Mouse (Mus musculus) liver, adult 2 months (tissue): Measurements from ENCODE around the gene Slc25a35. TPM values are rescaled to one million over a fixed set of nuclear protein-coding genes. Genes with fewer than 3 reads are reported as not detected.
"Not testable (repeated sequence)": the region's sequence is repeated elsewhere in the genome, so short reads cannot be mapped to it uniquely, and the experiment has no call there.

Source experiments
- DNase-seq: peaks from one replicate; pipeline ENCODE4 v3.0.0-alpha.2; 2011; ENCODE audit warnings: low read depth, low spot score; ENCODE audit errors: extremely low read depth
- H3K27ac ChIP-seq: fragments of 200-500 bp; replicated peaks from 2 replicates; pipeline ENCODE4 v1.5.1; 2012; ENCODE audit warnings: low read depth, mild to moderate bottlenecking, control low read depth, inconsistent platforms, low read length; ENCODE audit not compliant: insufficient read depth
- H3K27me3 ChIP-seq: fragments of 200-500 bp; 2 replicates; pipeline ENCODE4 v1.6.1; 2012; ENCODE audit warnings: mild to moderate bottlenecking, moderate library complexity, low read length, inconsistent platforms; ENCODE audit not compliant: control insufficient read depth, insufficient read depth
- H3K36me3 ChIP-seq: fragments of 200-500 bp; 2 replicates; pipeline ENCODE4 v1.6.1; 2012; ENCODE audit warnings: low read length, inconsistent platforms; ENCODE audit not compliant: control insufficient read depth, insufficient read depth
- H3K4me1 ChIP-seq: fragments of 200-500 bp; 2 replicates; pipeline ENCODE4 v1.6.1; 2011; ENCODE audit warnings: low read length; ENCODE audit not compliant: control insufficient read depth, insufficient read depth
- H3K4me3 ChIP-seq: fragments of 200-500 bp; 2 replicates; pipeline ENCODE4 v1.5.1; 2011; ENCODE audit warnings: low read depth, mild to moderate bottlenecking, control low read depth, low read length, moderate library complexity; ENCODE audit not compliant: insufficient read depth
- H3K79me2 ChIP-seq: fragments of 200-500 bp; 2 replicates; pipeline ENCODE4 v1.6.1; 2012; ENCODE audit warnings: inconsistent platforms, mild to moderate bottlenecking, low read length, moderate library complexity; ENCODE audit not compliant: control insufficient read depth, insufficient read depth
- H3K9ac ChIP-seq: fragments of 200-500 bp; 2 replicates; pipeline ENCODE4 v1.6.1; 2012; ENCODE audit warnings: low read depth, mild to moderate bottlenecking, control low read depth, inconsistent platforms, low read length
- CTCF ChIP-seq: fragments of 200-500 bp; IDR thresholded peaks from 2 replicates; pipeline ENCODE4 v1.5.1; 2011; ENCODE audit warnings: low read depth, low read length, control low read depth
- POLR2A ChIP-seq: fragments of 200-500 bp; IDR thresholded peaks from 2 replicates; pipeline ENCODE4 v1.6.1; 2011; ENCODE audit warnings: low read length, control low read depth; ENCODE audit not compliant: insufficient read depth; ENCODE audit errors: extremely low read depth
- WGBS: fragments of 180-500 bp; shearing (Covaris S2); methylation state at CpG from one replicate; pipeline ENCODE4 v1.1.7; 2018; 5-methylcytosine and 5-hydroxymethylcytosine counted together
- polyA plus RNA-seq: library from polyadenylated mRNA; depleted of rRNA; stranded (reverse); fragments of >200 nt; gene quantifications from 2 replicates; pipeline ENCODE4 v1.2.3, GENCODE M21; 2012
- total RNA-seq: library from RNA; depleted of rRNA; stranded (reverse); fragments of >200 nt; gene quantifications from 2 replicates; pipeline ENCODE4 v1.2.3, GENCODE M21; 2014

Gene Slc25a35
- total and polyA plus RNA-seq, 2 experiments, result 0.28 to 2.5 TPM

- Histone ChIP-seq H3K36me3 (no peaks in the 10 kb centered on the region), H3K27me3 (peaks cover 2% of the 10 kb centered on the region; the same call in 1 of the 2 replicates)
- 55% methylated on average over 3 of the region's 3 CpGs for WGBS
Observed at GRCm38 (mm10) chr11:68956107-68956506, 11.8 kb upstream of the Slc25a35 start.

DNA sequence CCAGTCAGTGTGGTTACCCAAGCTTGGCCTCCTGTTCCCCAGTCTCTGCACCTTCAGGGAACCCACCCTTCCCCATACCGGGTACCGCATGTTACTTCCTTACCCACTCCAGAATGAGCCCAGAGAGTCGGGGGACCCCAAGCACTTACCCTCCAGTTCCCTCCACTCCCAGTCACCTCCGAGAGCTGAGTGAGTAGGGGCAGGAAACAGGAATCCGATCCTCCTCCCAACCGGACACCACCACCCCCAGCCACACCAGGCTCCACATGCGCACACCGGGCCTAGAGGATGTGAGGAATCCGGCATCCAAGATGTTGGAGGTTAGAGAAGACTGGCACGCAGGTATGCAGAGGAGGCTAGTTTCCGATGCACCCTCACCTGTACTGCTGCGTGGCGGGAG is 11.2 kb upstream of the Slc25a35 start:
- Histone ChIP-seq H3K36me3 (no peaks in the 10 kb centered on the region), H3K4me3 (peak overlapping the region; percentile 69), H3K27me3 (no peaks in the 10 kb centered on the region; the same call in 1 of the 2 replicates), H3K4me1 (no peaks in the 10 kb centered on the region), H3K79me2 (no peaks in the 10 kb centered on the region), H3K27ac (peak overlapping the region; percentile 68), H3K9ac (peak overlapping the region; percentile 45)
- TF ChIP-seq CTCF (no peak), POLR2A (no peak)
- DNase-seq, result no peak
- WGBS, result 44% methylated on average over 13 of the region's 13 CpGs

More at GRCm38 (mm10) chr11:68956107-68956506, 11.8 kb upstream of the Slc25a35 start:
- no peak for DNase-seq
- Histone ChIP-seq H3K27ac (peak overlapping the region; percentile 68), H3K4me3 (peak overlapping the region; percentile 69; the same call in 1 of the 2 replicates), H3K9ac (peak overlapping the region; percentile 48), H3K4me1 (no peaks in the 10 kb centered on the region), H3K79me2 (no peaks in the 10 kb centered on the region)
- no peak for TF ChIP-seq POLR2A

GRCm38 (mm10) chr11:68957308-68957707 is 10.6 kb upstream of the Slc25a35 start, which contains the start of gene Arhgef15:
Arhgef15 (minus strand) TSS chr11:68957480.
- H3K36me3 ChIP-seq, result no peaks in the 10 kb centered on the region
- H3K9ac ChIP-seq, result peak within 1 kb of the TSS; percentile 48
- peak within 1 kb of the TSS; percentile 69 for H3K4me3 ChIP-seq
- no peaks in the 10 kb centered on the region for H3K79me2 ChIP-seq
- no peaks in the 10 kb centered on the region for H3K4me1 ChIP-seq
- peak within 1 kb of the TSS; percentile 68 for H3K27ac ChIP-seq
- DNase-seq, result no peak
- 55% methylated on average over 8 of the region's 8 CpGs for WGBS
- TF ChIP-seq CTCF (no peak), POLR2A (no peak)
- no peaks in the 10 kb centered on the region; the same call in 1 of the 2 replicates for H3K27me3 ChIP-seq

DNA sequence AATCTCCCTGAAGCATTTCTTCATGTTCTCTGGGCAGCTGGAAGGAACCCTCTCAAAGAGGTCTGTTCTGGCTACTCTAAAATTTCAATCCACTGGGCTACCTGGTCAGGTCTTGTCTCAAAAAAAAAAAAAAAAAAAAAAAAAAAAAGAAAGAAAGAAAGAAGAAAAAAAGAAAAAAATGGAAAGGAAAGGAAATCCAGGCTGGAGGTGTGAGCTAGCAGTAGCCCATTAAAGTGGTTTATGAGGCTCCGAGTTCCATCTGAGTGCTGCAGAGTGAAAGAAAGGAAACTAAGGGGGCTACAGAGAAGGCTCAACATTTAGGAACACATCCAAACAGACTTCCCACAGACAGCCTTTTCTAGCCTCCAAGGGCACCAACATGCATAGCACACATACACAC is 10.0 kb upstream of the Slc25a35 start:
- 93% methylated on average over 1 of the region's 1 CpGs for WGBS
- Histone ChIP-seq H3K27me3 (no peaks in the 10 kb centered on the region; the same call in 1 of the 2 replicates), H3K9ac (no peak overlapping the region), H3K79me2 (no peaks in the 10 kb centered on the region), H3K36me3 (no peaks in the 10 kb centered on the region), H3K4me1 (no peaks in the 10 kb centered on the region), H3K4me3 (no peak overlapping the region), H3K27ac (no peak overlapping the region)
- no peak for DNase-seq
- TF ChIP-seq POLR2A (no peak), CTCF (no peak)

GRCm38 (mm10) chr11:68961596-68961995 is 6.3 kb upstream of the Slc25a35 start:
- Histone ChIP-seq H3K9ac (no peak overlapping the region), H3K27me3 (no peaks in the 10 kb centered on the region), H3K79me2 (no peaks in the 10 kb centered on the region), H3K4me3 (no peak overlapping the region), H3K36me3 (no peaks in the 10 kb centered on the region), H3K4me1 (no peaks in the 10 kb centered on the region), H3K27ac (no peak overlapping the region)
- WGBS, result 68% methylated on average over 3 of the region's 3 CpGs
- TF ChIP-seq POLR2A, result no peak
- TF ChIP-seq CTCF, result no peak
- DNase-seq, result no peak

DNA sequence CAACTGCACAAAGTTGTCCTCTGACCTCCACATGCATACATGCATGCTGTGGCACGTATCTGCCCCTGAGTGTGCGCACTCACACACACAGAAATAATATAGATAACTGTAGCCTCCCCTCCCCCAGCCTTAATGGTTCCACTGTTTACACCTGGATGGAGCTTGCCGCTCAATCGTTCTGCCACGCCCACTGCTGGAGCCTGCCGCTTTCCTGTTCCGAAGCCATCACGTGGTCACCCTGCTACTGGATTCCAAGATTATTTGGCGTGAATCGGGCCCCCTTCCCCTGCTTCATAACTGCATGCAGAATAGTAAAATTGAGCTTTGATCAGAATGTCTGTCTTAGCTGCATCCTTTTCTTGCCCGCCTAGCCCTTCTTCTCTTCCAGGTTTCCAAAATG is 5.8 kb upstream of the Slc25a35 start:
- not testable (repeated sequence) for H3K4me3 ChIP-seq, H3K4me1 ChIP-seq, H3K79me2 ChIP-seq, H3K9ac ChIP-seq, H3K36me3 ChIP-seq, DNase-seq, H3K27me3 ChIP-seq, H3K27ac ChIP-seq
- WGBS, result 15% methylated on average over 11 of the region's 11 CpGs
